Mouse (Mus musculus) brain, adult 2 months (tissue): ENCODE results near the gene Nim1k.

Source experiments
- DNase-seq: peaks from one replicate; pipeline ENCODE4 v3.0.0; 2011; ENCODE audit warnings: low read depth, low spot score

The Nim1k gene

DNA sequence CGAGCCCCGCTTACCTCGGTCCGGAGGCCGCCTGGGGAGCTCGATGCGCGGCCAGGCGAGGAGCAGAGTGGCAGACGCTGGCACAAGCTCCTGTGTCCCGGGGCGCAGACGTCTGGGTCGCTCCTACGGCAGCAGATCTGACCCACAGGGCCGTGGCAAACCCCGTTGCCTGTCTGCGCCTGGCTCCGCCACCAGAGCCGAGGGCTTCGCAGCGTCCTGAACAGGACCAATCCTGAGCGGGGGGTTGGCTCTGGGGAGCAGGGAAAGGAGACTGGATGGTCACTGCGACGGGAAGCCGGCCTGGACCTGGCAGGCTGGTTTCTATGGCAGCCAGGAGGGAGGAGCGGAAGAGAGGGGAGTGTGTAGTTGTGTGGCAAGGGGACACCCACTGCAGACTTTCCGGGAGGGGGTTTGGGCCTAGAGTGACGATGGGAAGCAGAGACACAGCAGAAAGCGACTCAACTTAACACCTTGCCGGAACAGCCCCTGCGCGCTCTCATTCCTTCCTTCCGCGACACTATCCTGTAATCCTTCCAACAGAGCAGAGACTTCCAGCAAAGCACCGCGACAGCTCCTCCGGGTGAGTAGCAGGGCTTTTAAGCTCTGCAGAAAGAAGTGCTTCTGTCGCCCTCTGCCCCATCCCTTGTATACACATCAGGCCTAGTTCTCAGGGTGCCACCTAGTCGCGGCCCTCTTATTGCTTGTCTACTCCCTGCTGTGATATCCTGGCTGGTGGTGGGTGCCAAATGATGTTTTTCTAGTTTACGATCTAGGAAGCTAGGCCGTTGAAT is at the start of gene Nim1k:
Gene Nim1k (minus strand): TSS at position 202 of the 791 bp plus-strand sequence.
- DNase-seq: peak; percentile 97

DNA sequence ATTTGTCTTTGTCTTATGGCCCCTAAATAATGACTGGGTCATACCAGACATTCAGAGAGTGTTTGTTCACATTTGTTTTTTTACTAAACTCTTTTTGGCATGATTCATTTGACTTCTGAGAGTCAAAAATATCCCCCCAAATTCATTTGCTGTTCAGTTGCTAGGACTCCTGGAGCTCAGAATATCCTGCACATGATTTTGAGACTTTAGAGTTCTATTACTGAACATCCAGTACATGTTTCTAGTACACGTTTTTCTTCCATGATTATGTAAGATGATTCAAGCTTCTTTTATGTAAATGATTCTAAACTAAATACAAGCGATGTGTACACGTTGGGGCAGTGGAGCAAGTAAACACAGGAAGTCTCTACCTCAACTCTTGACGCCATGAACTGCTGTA is 42.0 kb upstream of the Nim1k start:
- no peak for DNase-seq

DNA sequence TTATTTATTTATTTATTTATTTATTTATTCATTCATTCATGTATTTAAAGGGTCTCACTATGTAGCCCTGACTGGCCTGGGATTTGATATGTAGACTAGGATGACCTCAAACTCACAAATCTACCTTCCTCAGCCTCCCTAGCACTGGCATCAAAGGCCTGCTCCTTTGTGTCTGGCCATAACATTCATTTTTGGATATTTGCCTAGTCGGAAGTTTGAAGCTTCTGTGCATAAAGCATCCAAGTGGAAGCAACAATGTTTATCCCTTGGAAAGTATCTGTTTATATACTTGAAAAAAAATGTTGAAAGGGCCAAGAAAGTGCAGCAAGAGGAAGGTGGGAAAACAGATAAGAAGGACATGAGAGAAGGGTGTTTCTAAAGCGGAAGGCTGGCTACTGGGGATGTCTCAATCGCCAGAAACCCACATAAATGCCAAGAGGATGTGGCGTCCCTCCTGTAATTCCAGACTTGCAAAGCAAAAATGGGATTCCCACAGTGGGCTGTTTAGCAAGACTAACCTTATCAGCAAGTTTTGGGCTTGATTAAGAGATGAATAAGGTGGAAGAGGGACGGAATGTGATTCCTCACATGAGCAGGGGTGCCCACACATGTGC is 37.2 kb upstream of the Nim1k start:
- DNase-seq: no peak

DNA sequence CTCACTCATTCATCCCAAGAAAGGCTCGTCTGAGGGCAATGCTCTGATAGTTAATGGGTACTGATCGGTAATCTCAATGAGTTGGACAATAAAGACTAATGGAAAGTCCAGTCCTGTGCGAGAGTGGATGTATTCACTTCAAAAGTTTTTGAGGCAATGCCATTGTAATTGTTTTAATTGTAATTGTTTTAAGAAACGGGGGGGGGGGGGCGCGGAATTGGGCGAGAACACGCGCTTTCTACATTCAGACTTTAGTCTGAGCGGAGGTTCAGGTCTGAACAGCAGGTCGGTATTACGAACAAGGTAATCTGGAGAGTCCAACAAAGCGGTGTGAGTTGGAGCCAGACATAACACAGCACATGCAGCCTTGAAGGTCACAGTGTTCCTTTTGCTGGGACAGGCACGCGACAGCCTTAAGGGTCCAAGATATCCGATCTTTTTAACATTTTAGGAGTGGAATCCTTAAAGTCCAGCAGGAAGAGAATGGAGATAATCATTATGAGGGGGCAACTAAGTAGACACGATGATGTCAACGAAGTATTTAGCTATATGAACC is 36.0 kb upstream of the Nim1k start:
- DNase-seq: no peak

DNA sequence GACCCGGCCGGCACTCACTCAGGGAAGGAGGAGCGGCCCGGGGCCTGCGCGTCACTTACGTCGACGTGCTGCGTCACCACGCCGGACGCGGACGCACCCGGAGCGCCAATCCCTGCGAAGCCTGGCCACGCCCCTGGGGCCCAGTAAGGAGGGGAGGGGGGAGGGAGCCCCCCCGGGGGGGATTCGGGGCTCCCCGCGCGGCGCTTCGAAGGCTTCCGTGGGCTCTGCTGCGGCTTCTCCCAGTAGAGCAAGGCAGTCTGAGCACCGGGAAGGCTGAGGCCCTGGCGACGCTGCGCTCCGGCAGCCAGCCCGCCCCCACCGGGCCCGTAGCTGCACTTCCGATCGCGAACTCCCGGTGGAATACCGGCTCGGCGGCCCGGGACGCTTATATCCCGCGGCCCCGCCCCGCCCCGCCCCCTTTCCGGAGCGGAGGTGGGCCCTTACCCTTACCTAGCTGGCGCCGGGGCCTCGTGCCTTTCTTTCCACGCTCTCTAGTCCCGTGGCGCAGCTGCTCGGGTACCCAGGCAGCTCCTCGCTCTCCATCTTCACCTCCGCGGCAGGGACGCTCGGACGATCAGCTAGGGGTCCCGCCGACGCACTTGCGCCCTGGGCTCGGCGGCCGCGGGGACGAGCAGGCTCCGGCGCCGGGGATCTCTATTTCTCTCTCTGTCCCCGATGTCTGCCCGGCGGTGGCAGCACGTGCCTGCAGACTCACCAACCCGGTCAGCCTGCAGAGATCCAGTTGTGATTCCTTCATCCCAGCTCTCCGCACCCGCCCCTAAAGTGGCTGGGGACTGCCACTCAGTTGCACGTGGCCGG is 35.3 kb upstream of the Nim1k start, which contains the start of gene Zfp131:
Gene Zfp131 (minus strand): TSS at position 129 of the 819 bp plus-strand sequence.
- peak; percentile 99 for DNase-seq

DNA sequence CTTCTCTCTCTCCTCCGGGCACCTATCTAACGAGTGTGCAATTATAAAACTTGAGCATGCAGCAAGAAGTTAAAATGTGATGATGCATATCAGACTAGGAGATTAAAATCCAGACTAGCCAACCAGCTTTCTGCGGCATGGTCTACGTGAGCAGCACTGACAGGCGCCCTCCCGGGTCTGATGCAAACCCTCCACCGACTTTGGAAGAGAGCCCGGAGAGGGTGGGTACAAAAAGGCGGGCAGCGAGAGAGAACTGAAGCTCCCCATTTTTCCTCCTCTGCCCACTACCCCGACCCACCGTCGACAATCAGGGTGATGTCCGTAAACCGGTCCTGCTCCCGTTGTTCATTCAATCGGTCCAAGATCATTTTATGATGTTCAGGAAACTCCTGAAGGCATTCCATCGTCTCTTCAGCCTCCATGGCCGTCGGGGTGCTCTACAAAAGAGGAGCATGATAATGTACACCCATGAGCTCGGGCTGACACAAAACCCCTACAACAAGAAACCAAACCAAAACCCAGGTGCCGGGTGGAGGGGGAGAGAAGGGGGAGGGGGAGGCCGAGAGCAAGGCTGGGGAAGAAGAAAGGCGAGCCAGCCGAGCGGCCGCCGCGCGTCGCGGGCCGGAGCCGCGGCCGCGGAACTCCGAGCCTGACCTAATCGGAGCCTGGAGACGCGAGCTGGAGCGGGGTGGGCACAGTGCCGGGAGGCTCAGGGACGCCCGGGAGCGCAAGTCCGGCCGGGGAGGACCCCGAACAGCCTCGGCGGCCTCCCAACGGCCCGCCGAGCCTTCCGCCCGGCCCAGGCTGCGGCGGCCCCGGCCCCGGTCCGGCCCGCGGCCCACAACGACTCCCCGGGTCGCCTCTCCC is 34.4 kb upstream of the Nim1k start:
- DNase-seq: peak; percentile 80

DNA sequence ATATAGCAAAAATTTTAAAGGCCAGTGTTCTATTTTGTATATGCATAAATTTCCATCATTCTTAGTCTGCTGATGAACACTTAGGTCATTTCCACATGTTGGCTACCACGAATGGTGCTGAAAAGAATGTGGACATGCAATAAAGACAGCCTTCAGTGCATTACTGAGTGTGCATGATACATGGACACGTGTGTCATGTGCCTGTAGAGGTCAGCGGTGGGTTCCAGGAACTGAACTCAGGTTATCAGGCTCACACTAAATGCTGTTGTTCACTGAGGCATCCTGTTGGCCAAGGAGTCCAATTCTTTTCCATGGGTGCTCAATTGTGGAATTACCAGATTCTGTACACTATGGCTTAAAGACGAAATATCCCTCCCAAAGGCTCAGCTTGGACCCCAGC is 27.9 kb upstream of the Nim1k start:
- DNase-seq: no peak

DNA sequence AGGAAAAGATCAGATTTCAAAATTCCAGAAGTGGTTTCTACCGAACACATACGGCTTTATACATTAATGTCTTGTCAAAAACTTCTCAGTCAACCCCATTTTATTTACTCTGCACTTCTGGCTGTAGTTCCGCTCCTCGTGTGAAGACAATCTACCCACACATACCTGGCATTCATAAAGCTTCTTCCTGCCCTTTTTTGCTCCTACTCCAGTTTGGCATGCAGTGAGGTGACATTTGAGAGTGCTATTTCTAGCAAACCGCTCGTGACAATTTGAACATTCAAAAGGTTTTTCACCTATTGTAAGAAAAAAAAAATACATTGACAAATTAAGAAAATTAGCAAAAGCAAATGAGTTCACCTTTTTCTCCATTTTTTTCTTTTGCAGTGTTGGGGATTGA is 12.9 kb upstream of the Nim1k start:
- peak; percentile 62 for DNase-seq

DNA sequence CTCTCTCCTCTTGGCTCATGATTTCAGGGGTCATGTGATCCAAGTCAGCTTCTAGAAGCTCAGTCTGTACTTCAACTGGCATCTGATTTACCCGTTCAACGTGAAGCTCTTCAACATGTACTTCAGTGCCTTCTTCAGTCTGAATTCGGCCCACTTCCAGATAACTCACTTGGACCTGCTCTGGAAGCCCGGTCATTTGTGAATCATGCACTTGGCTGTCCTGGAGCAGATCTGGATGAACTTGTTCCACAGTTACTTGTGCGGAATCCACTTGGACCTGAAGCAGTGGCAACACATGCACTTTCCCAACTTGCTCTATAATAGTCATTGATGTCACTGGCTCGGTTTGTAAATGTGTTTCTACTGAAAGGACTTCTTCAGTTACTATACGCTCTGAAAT is 10.8 kb upstream of the Nim1k start:
- no peak for DNase-seq

DNA sequence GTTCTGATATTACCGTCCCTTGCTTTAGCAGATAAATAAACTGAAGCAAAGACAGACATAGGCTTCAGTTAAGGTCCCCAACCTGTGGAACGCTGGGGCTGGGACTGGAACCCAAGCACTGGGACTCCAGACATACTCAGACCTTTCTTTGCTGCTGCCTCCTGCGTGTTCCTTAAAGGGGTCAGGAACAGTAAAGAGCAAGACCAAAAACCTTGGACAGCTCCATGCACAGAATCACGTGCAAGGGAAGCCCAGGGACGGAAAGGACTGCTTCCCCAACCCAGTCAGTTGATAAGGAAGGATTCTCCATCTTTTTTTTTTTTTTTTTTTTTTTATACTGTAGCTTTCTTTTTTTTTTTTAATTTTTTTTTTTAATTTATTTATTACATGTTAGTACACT is 1.1 kb upstream of the Nim1k start:
- no peak for DNase-seq

DNA sequence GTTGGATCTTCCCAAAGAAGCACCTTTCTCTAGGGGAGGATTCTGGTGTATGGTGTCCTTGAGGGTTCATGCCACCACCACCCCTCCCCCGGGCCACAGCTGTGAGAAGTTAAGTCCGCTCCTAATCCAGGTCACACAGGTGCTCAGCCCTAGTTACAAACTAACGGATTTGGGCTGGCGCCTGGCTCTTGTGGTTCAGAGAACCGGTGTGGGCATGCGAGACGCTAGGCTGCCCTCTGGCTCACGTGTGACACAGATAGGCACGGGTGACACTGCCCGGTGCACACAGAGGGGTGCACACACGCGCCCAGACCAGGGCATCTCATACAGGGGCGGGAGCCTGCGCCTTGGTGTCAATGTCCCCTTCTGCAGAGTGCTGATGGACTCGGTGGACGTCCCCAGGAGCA is 538 bp downstream of the Nim1k start:
- DNase-seq: peak; percentile 65

DNA sequence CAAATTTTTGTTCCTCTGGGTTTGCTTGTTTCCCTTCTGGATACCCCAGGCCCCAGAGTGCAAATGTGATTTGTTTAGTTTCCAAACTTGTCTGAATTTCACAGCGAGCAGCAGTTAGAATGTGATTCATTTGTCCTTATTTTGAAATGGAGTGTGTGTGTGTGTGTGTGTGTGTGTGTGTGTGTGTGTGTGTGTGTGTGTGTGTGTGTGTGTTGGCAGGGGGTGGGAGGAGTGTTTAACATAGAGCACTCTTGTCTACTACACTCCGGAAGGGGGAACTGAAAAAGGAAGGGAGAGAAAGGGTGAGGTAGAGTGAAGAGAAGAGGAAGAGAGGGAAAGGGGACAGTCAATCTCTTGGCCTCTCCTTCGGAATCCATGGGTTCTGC is 1.1 kb downstream of the Nim1k start:
- DNase-seq: peak; percentile 51

DNA sequence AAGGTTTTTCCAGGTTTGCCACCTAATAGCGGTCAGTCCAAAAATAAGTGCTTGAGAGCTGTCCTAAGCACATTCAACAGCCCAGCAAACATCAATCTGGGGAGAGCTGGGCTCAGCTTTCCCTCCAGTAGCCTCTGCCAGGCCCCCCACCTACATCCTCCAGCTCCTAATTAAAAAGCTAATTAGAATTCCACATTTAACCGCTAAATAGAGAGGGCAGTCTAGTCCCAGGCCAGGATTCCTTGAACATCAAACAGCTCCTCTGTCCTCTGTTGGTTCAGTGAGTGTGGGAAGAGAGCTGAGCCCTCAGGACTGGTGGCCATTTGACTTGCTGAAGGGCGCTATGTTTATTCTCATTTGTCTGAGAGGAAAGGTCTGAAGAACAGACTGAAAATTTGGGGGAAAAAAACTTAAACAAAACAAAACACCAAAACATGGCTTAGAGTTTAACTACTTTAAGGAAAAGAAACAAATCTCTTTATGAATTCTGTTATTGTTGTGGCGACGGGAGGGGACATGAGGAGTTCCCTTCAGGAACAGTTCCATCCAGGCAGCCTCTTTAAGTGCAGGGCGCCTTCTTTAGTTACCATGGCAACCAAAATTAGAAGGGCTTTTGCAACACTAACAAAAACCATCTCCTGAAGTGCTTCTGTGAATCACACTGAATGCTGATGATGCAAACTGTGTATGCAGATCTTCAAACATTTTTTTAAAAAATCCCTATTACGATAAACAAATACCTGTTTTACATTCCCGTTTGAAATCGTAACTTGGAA is 1.6 kb downstream of the Nim1k start:
- peak; percentile 83 for DNase-seq

DNA sequence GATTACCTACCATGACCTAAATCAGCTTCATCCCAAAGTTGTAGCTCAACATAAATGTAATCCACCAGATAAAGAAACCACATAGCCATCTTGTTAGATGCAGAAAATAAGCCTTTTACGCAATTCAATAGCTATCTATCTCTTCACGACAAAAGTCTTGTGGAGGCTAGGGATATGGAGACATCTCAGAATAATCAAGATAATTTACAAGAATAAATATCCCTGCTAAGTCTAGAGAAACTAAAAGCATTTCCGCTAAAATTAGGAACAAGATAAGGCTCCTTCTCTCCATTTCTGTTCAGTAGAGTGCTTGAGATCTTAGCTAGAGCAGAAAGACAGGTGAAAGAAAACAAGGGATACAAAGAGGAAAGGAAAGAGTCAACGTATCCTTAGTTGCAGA is 8.8 kb downstream of the Nim1k start:
- no peak for DNase-seq

DNA sequence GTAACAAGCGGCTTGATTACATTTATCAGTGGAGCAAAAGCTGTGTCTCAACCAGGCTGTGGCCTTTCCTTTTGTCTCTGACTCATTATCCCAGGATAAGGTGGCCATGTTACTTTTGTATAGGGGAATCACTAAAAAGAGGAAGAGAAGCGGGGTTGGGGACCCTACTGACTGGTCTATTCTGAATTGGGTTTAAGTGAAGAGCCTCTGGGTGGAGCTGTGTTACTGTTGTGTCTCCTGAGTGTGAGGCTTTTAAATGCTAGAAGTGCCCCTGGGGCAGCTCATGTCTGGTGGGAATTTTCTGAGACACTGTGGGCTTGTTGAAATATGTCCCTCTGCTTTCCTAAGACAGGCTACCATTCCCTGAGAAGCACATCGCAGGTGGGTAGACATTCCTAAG is 12.2 kb downstream of the Nim1k start:
- DNase-seq: no peak

DNA sequence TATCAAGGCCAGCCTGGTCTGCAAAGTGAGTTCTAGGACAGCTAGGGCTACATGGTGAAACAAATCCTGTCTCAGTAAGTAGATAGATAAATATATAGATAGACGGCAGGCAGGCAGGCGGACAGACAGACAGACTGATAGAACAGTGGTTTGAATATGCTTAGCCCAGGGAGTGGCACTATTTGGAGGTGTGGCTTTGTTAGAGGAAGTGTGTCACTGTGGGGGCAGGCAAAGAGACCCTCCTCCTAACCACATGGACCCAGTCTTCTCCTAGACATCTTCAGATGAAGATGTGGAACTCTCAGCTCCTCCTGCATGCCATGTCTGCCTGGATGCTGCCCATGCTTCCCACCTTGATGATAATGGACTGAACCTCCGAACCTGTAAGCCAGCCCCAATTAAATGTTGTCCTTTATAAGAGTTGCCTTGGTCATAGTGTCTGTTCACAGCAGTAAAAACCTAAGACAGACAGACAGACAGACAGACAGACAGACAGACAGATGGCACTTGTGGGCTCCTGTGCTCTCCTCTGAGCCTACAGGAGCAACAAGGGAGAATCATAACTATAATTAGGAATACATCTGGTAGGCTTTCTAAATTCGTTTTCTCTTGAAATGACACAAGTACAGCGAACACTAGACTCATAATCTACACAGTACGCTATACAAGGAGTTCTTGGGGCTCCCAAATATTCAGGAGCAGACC is 12.8 kb downstream of the Nim1k start:
- DNase-seq: peak; percentile 62

DNA sequence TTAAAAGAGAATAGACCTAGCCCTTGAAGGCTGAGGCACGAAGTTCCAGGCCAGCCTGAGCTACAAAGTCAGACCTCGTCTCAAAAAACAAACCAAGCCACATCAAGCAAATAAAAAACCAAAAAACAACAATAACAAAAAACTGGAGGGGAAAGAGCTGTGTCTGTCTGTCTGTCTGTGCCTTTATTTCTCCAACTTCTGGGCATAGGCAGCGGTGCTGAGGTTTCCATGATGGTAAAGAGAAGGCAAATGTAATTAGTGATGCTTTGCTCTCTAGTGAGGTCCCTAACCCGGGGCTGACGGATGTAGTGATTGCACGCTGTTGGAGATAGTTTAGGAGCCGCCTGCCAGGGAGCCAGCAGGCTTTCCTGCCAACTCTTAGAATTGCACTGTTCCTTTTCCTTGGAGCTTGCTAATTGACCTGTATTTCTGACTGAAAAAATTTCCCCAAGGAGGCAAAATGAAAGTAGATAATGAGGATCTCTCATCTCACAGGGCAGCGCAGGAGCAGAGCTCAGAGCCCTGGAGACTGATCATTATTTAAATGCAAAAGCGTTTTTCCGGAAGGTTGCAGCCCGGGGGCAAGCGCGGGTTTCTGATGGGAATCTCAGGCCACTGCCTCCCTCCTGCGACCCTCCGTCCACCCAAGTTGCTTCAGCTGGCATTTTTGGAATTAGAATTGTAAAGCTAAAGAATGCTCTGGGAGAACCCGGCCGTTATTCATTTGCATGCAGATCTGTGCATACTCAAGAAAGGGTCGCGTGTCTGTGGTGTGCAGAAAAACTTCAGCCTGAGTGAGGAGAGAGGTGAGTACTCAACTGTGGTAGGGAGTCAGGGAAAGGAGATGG is 14.1 kb downstream of the Nim1k start:
- peak; percentile 55 for DNase-seq

DNA sequence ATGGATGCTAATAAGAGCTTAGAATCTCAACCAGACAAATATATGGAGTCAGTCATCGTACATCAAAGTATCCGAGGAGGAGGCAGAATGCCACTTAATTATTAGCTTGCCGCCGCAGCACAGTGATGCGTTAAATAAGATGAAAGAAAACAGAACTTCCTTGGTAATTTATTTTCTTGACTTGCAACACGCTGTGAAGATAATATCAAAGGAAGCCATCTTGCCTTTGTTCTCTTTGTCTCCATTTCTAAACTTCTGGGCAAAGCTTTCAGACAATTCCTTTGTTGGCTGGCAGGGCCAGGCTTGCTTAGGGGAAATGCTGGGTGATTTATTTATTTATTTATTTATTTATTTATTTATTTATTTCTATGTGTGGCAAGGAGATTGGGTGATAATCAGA is 24.2 kb downstream of the Nim1k start:
- DNase-seq: no peak

DNA sequence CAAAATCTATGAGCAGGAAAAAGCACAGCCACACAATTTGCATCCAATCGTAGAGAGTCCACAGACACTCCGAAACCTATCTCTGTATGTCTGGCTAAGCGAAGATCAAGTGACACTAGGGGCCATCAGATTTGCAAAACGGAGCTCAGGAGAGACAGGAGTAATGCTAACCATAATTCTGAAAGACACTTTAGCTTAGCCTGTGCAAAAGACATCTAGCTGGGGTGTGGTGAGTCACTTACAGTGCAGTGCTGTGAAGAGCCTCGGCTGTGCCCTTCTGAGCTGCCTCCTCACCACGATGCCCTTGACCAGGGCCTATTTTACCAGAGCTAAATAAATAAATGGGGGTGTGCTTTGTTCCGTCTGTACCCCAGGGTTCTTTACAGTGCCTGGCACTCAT is 26.3 kb downstream of the Nim1k start:
- DNase-seq: no peak
